Mouse (Mus musculus): ENCODE results near the gene Rpl27a. TPM values are rescaled to one million over a fixed set of nuclear protein-coding genes. Genes with fewer than 3 reads are reported as not detected.

Rpl27a gene
- polyA plus RNA-seq, 1 experiment from 2014 or later, result 71.3 TPM

GRCm38 (mm10) chr7:109507119-109507518, 11.8 kb upstream of the Rpl27a start:
- no peak for ATAC-seq (replicated peaks; ENCODE audit: extremely low read depth, insufficient read depth, low FRiP score)
- Histone ChIP-seq H3K4me2 (ENCODE audit: low read depth, low read length) (no peak overlapping the region), H3K27ac (ENCODE audit: low read length) (no peak overlapping the region), H3K9ac (ENCODE audit: low read length) (no peak overlapping the region), H3K4me1 (ENCODE audit: control insufficient read depth, insufficient read depth, low read length) (0 out of 2 replicates have a peak, but pooled peaks cover 2% of the 10 kb centered on the region), H3K36me3 (ENCODE audit: control insufficient read depth, insufficient read depth) (no peaks in the 10 kb centered on the region), H3K27me3 (ENCODE audit: control insufficient read depth, insufficient read depth, low read length) (no peaks in the 10 kb centered on the region), H3K9me3 (replicated peaks; ENCODE audit: control insufficient read depth, low read length) (no peaks in the 10 kb centered on the region), H3K4me3 (ENCODE audit: low read length) (no peak overlapping the region)
- WGBS, result 17% methylated on average over 8 of the region's 8 CpGs

GRCm38 (mm10) chr7:109507572-109507971, 11.4 kb upstream of the Rpl27a start:
- no peaks in the 10 kb centered on the region for H3K36me3 ChIP-seq (ENCODE audit: control insufficient read depth, insufficient read depth)
- no peak overlapping the region for H3K27ac ChIP-seq (ENCODE audit: low read length)
- 0 out of 2 replicates have a peak, but pooled peaks cover 2% of the 10 kb centered on the region for H3K4me1 ChIP-seq (ENCODE audit: control insufficient read depth, insufficient read depth, low read length)
- H3K4me2 ChIP-seq (ENCODE audit: low read depth, low read length), result no peak overlapping the region
- H3K4me3 ChIP-seq (ENCODE audit: low read length), result no peak overlapping the region
- no peak for ATAC-seq (replicated peaks; ENCODE audit: extremely low read depth, insufficient read depth, low FRiP score)
- no peaks in the 10 kb centered on the region for H3K27me3 ChIP-seq (ENCODE audit: control insufficient read depth, insufficient read depth, low read length)
- 42% methylated on average over 9 of the region's 9 CpGs for WGBS
- H3K9me3 ChIP-seq (replicated peaks; ENCODE audit: control insufficient read depth, low read length), result no peaks in the 10 kb centered on the region
- H3K9ac ChIP-seq (ENCODE audit: low read length), result no peak overlapping the region

GRCm38 (mm10) chr7:109508034-109508433, 10.9 kb upstream of the Rpl27a start, which contains the start of gene Trim66:
Gene Trim66 (minus strand): TSS chr7:109508134.
- no peaks in the 10 kb centered on the region for H3K36me3 ChIP-seq (ENCODE audit: control insufficient read depth, insufficient read depth)
- H3K27ac ChIP-seq (ENCODE audit: low read length), result no peak within 1 kb of the TSS
- H3K27me3 ChIP-seq (ENCODE audit: control insufficient read depth, insufficient read depth, low read length), result no peaks in the 10 kb centered on the region
- H3K9me3 ChIP-seq (replicated peaks; ENCODE audit: control insufficient read depth, low read length), result no peaks in the 10 kb centered on the region
- no peak within 1 kb of the TSS for H3K9ac ChIP-seq (ENCODE audit: low read length)
- no peak for ATAC-seq (replicated peaks; ENCODE audit: extremely low read depth, insufficient read depth, low FRiP score)
- 0 out of 2 replicates have a peak, but pooled peaks cover 2% of the 10 kb centered on the region for H3K4me1 ChIP-seq (ENCODE audit: control insufficient read depth, insufficient read depth, low read length)
- H3K4me3 ChIP-seq (ENCODE audit: low read length), result no peak within 1 kb of the TSS
- 85% methylated on average over 4 of the region's 4 CpGs for WGBS
- H3K4me2 ChIP-seq (ENCODE audit: low read depth, low read length), result no peak within 1 kb of the TSS

- Histone ChIP-seq H3K9ac (ENCODE audit: low read length) (no peak overlapping the region), H3K4me1 (ENCODE audit: control insufficient read depth, insufficient read depth, low read length) (0 out of 2 replicates have a peak, but pooled peaks cover 2% of the 10 kb centered on the region), H3K36me3 (ENCODE audit: control insufficient read depth, insufficient read depth) (no peaks in the 10 kb centered on the region), H3K27ac (ENCODE audit: low read length) (no peak overlapping the region), H3K4me2 (ENCODE audit: low read depth, low read length) (no peak overlapping the region), H3K4me3 (ENCODE audit: low read length) (no peak overlapping the region), H3K9me3 (replicated peaks; ENCODE audit: control insufficient read depth, low read length) (no peaks in the 10 kb centered on the region), H3K27me3 (ENCODE audit: control insufficient read depth, insufficient read depth, low read length) (no peaks in the 10 kb centered on the region)
- 55% methylated on average over 2 of the region's 2 CpGs for WGBS
- no peak for ATAC-seq (replicated peaks; ENCODE audit: extremely low read depth, insufficient read depth, low FRiP score)
Measured at GRCm38 (mm10) chr7:109510799-109511198, 8.1 kb upstream of the Rpl27a start.

- Histone ChIP-seq H3K9ac (ENCODE audit: low read length) (no peak overlapping the region), H3K27ac (ENCODE audit: low read length) (no peak overlapping the region), H3K27me3 (ENCODE audit: control insufficient read depth, insufficient read depth, low read length) (no peaks in the 10 kb centered on the region), H3K9me3 (replicated peaks; ENCODE audit: control insufficient read depth, low read length) (no peaks in the 10 kb centered on the region), H3K4me2 (ENCODE audit: low read depth, low read length) (no peak overlapping the region), H3K36me3 (ENCODE audit: control insufficient read depth, insufficient read depth) (no peaks in the 10 kb centered on the region), H3K4me1 (ENCODE audit: control insufficient read depth, insufficient read depth, low read length) (0 out of 2 replicates have a peak, but pooled peaks cover 2% of the 10 kb centered on the region), H3K4me3 (ENCODE audit: low read length) (no peak overlapping the region)
- WGBS, result 82% methylated on average over 3 of the region's 3 CpGs
- ATAC-seq (replicated peaks; ENCODE audit: extremely low read depth, insufficient read depth, low FRiP score), result no peak
Measured at GRCm38 (mm10) chr7:109511838-109512237, 7.1 kb upstream of the Rpl27a start.

GRCm38 (mm10) chr7:109516500-109516899, 2.4 kb upstream of the Rpl27a start:
- no peak overlapping the region for H3K27ac ChIP-seq (ENCODE audit: low read length)
- no peak overlapping the region for H3K4me2 ChIP-seq (ENCODE audit: low read depth, low read length)
- H3K36me3 ChIP-seq (ENCODE audit: control insufficient read depth, insufficient read depth), result peaks cover 11% of the 10 kb centered on the region
- H3K27me3 ChIP-seq (ENCODE audit: control insufficient read depth, insufficient read depth, low read length), result no peaks in the 10 kb centered on the region
- H3K9me3 ChIP-seq (replicated peaks; ENCODE audit: control insufficient read depth, low read length), result no peaks in the 10 kb centered on the region
- no peak overlapping the region for H3K4me3 ChIP-seq (ENCODE audit: low read length)
- peaks cover 23% of the 10 kb centered on the region for H3K4me1 ChIP-seq (ENCODE audit: control insufficient read depth, insufficient read depth, low read length)
- WGBS, result 75% methylated on average over 3 of the region's 3 CpGs
- no peak overlapping the region for H3K9ac ChIP-seq (ENCODE audit: low read length)
- ATAC-seq (replicated peaks; ENCODE audit: extremely low read depth, insufficient read depth, low FRiP score), result no peak

- no peak for ATAC-seq (replicated peaks; ENCODE audit: extremely low read depth, insufficient read depth, low FRiP score)
- WGBS, result 17% methylated on average over 10 of the region's 10 CpGs
- H3K9ac ChIP-seq (ENCODE audit: low read length), result peak overlapping the region; percentile 80
- H3K4me2 ChIP-seq (ENCODE audit: low read depth, low read length), result peak overlapping the region; percentile 88
- peak overlapping the region; percentile 98 for H3K27ac ChIP-seq (ENCODE audit: low read length)
- no peaks in the 10 kb centered on the region for H3K27me3 ChIP-seq (ENCODE audit: control insufficient read depth, insufficient read depth, low read length)
- H3K9me3 ChIP-seq (replicated peaks; ENCODE audit: control insufficient read depth, low read length), result no peaks in the 10 kb centered on the region
- peak overlapping the region; percentile 61 for H3K4me3 ChIP-seq (ENCODE audit: low read length)
- H3K36me3 ChIP-seq (ENCODE audit: control insufficient read depth, insufficient read depth), result peaks cover 26% of the 10 kb centered on the region
- H3K4me1 ChIP-seq (ENCODE audit: control insufficient read depth, insufficient read depth, low read length), result peaks cover 23% of the 10 kb centered on the region
Measured at GRCm38 (mm10) chr7:109518036-109518681, 788 bp upstream of the Rpl27a start.

- no peak for ATAC-seq (replicated peaks; ENCODE audit: extremely low read depth, insufficient read depth, low FRiP score)
Measured at GRCm38 (mm10) chr7:109519936-109520335, 989 bp downstream of the Rpl27a start.

GRCm38 (mm10) chr7:109522084-109522483, 3.1 kb downstream of the Rpl27a start:
- Histone ChIP-seq H3K4me2 (ENCODE audit: low read depth, low read length) (no peak overlapping the region), H3K27me3 (ENCODE audit: control insufficient read depth, insufficient read depth, low read length) (no peaks in the 10 kb centered on the region), H3K9me3 (replicated peaks; ENCODE audit: control insufficient read depth, low read length) (no peaks in the 10 kb centered on the region), H3K4me3 (ENCODE audit: low read length) (no peak overlapping the region), H3K9ac (ENCODE audit: low read length) (no peak overlapping the region), H3K36me3 (ENCODE audit: control insufficient read depth, insufficient read depth) (peaks cover 54% of the 10 kb centered on the region), H3K27ac (ENCODE audit: low read length) (no peak overlapping the region), H3K4me1 (ENCODE audit: control insufficient read depth, insufficient read depth, low read length) (peaks cover 23% of the 10 kb centered on the region)
- WGBS, result 72% methylated on average over 5 of the region's 5 CpGs
- no peak for ATAC-seq (replicated peaks; ENCODE audit: extremely low read depth, insufficient read depth, low FRiP score)

More at GRCm38 (mm10) chr7:109519936-109520335, 989 bp downstream of the Rpl27a start:
- Histone ChIP-seq H3K9ac (ENCODE audit: low read length) (peak overlapping the region; percentile 87), H3K4me3 (ENCODE audit: low read length) (peak overlapping the region; percentile 61), H3K27me3 (ENCODE audit: control insufficient read depth, insufficient read depth, low read length) (no peaks in the 10 kb centered on the region), H3K4me1 (ENCODE audit: control insufficient read depth, insufficient read depth, low read length) (peaks cover 23% of the 10 kb centered on the region), H3K27ac (ENCODE audit: low read length) (peak overlapping the region; percentile 98; the same call in 1 of the 2 replicates), H3K9me3 (replicated peaks; ENCODE audit: control insufficient read depth, low read length) (no peaks in the 10 kb centered on the region), H3K36me3 (ENCODE audit: control insufficient read depth, insufficient read depth) (peaks cover 43% of the 10 kb centered on the region), H3K4me2 (ENCODE audit: low read depth, low read length) (peak overlapping the region; percentile 93)
- WGBS, result 3% methylated on average over 10 of the region's 10 CpGs

Measured in heart, embryonic 16.5 days (tissue).